Mouse (Mus musculus) hindbrain, embryonic 15.5 days (tissue): ENCODE measurements around the gene Wwp2. TPM values are rescaled to one million over a fixed set of nuclear protein-coding genes. Genes with fewer than 3 reads are reported as not detected.

Experiments
- ATAC-seq: fragments of 200-750 bp; cut with Nextera tagmentation; 2 replicates; pipeline ENCODE4 v1.8.0; 2017; ENCODE audit warnings: low read depth, moderate number of reproducible peaks, moderate TSS enrichment; ENCODE audit not compliant: low FRiP score
- H3K27ac ChIP-seq: fragments of 300-500 bp; sonication (generic); replicated peaks from 2 replicates; pipeline ENCODE4 v1.5.1; 2015; ENCODE audit warnings: mild to moderate bottlenecking, inconsistent platforms
- H3K27me3 ChIP-seq: fragments of 300-500 bp; sonication (generic); 2 replicates; pipeline ENCODE4 v1.6.1; 2015; ENCODE audit warnings: control low read depth, inconsistent platforms
- H3K36me3 ChIP-seq: fragments of 300-500 bp; sonication (generic); 2 replicates; pipeline ENCODE4 v1.6.1; 2015; ENCODE audit warnings: control low read depth, inconsistent platforms
- H3K4me1 ChIP-seq: fragments of 300-500 bp; sonication (generic); replicated peaks from 2 replicates; pipeline ENCODE4 v1.6.1; 2015; ENCODE audit warnings: control low read depth, inconsistent platforms
- H3K4me2 ChIP-seq: fragments of 300-500 bp; sonication (generic); 2 replicates; pipeline ENCODE4 v1.6.1; 2015; ENCODE audit warnings: moderate library complexity, mild to moderate bottlenecking, inconsistent platforms
- H3K4me3 ChIP-seq: fragments of 300-500 bp; sonication (generic); 2 replicates; pipeline ENCODE4 v1.5.1; 2015; ENCODE audit warnings: mild to moderate bottlenecking, inconsistent platforms
- H3K9ac ChIP-seq: fragments of 300-500 bp; sonication (generic); 2 replicates; pipeline ENCODE4 v1.6.1; 2015; ENCODE audit warnings: inconsistent platforms
- H3K9me3 ChIP-seq: fragments of 300-500 bp; sonication (generic); 2 replicates; pipeline ENCODE4 v1.6.1; 2016; ENCODE audit warnings: control low read depth, inconsistent platforms
- WGBS: fragments of 180-500 bp; shearing (Covaris S2); methylation state at CpG from one replicate; pipeline ENCODE4 v1.1.7; 2015; 5-methylcytosine and 5-hydroxymethylcytosine counted together
- polyA plus RNA-seq: library from polyadenylated mRNA; unstranded; fragments of >200 nt; fragmentation: Nextera tagmentation; extraction: Ambion mirVana; gene quantifications from 2 replicates; pipeline ENCODE4 v1.2.1, GENCODE M21; 2015

Gene Wwp2
- polyA plus RNA-seq, 1 experiment from 2014 or later = 38.4 TPM

GRCm38 (mm10) chr8:107436841-107437421, 766 bp downstream of the Wwp2 start:
- Histone ChIP-seq H3K9ac (peak overlapping the region; percentile 95), H3K4me3 (peak overlapping the region; percentile 93), H3K27ac (peak overlapping the region; percentile 88), H3K9me3 (no peaks in the 10 kb centered on the region), H3K4me2 (peak overlapping the region; percentile 79), H3K36me3 (no peaks in the 10 kb centered on the region), H3K4me1 (peaks cover 18% of the 10 kb centered on the region), H3K27me3 (no peaks in the 10 kb centered on the region)
- 10% methylated on average over 16 of the region's 16 CpGs for WGBS
- ATAC-seq = peak; percentile 19; the same call in 1 of the 2 replicates

- 59% methylated on average over 2 of the region's 2 CpGs for WGBS
- no peak for ATAC-seq
- Histone ChIP-seq H3K36me3 (no peaks in the 10 kb centered on the region), H3K4me3 (0 out of 2 replicates have a peak overlapping the region, but pooled peaks have one; percentile 5), H3K27me3 (no peaks in the 10 kb centered on the region), H3K27ac (no peak overlapping the region), H3K9me3 (no peaks in the 10 kb centered on the region), H3K4me2 (no peak overlapping the region), H3K4me1 (peaks cover 18% of the 10 kb centered on the region), H3K9ac (no peak overlapping the region)
Observed at GRCm38 (mm10) chr8:107437711-107438110, 1.5 kb downstream of the Wwp2 start.

DNA sequence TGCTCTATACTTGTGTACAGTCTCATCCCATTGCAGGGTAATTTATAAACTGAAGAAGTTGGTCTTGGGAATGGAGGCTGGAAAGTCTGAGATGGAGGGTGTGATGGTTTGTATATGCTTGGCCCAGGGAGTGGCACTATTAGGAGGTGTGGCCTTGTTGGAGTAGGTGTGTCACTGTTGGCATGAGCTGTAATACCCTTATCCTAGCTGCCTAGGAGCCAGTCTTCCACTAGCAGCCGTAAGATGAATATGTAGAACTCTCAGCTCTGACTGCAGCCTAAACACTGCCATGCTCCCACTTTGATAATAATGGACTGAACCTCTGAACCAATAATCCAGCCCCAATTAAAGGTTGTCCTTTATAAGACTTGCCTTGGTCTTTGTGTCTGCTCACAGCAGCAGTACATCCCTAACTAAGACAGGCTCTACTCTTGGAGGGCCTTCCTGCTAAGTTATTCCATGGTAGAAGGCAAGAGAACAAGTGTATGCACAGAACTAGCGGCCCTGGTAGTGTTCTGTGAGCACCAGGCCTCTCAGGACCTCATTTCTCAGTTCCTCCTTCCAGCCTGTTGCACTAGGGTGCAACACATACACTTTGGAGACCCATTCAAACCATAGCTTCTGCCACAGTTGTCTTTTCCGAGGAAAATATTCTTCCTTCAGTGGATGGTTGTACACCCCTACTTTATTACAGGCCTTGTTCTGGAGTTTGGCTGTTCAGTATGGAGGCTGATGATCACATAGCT, 3.9 kb downstream of the Wwp2 start:
- peaks cover 18% of the 10 kb centered on the region for H3K4me1 ChIP-seq
- H3K9ac ChIP-seq = no peak overlapping the region
- H3K4me2 ChIP-seq = no peak overlapping the region
- H3K36me3 ChIP-seq = no peaks in the 10 kb centered on the region
- ATAC-seq = no peak
- no peak overlapping the region for H3K27ac ChIP-seq
- H3K27me3 ChIP-seq = no peaks in the 10 kb centered on the region
- no peak overlapping the region for H3K4me3 ChIP-seq
- no peaks in the 10 kb centered on the region for H3K9me3 ChIP-seq
- 97% methylated on average over 3 of the region's 3 CpGs for WGBS

- no peak overlapping the region for H3K4me2 ChIP-seq
- no peaks in the 10 kb centered on the region for H3K27me3 ChIP-seq
- no peaks in the 10 kb centered on the region for H3K36me3 ChIP-seq
- H3K4me1 ChIP-seq = no peaks in the 10 kb centered on the region; the same call in 1 of the 2 replicates
- H3K9me3 ChIP-seq = no peaks in the 10 kb centered on the region
- WGBS = 71% methylated on average over 3 of the region's 3 CpGs
- H3K4me3 ChIP-seq = no peak overlapping the region
- no peak overlapping the region for H3K9ac ChIP-seq
- no peak overlapping the region for H3K27ac ChIP-seq
- ATAC-seq = no peak
Observed at GRCm38 (mm10) chr8:107444626-107445025, 8.5 kb downstream of the Wwp2 start.

GRCm38 (mm10) chr8:107447713-107448112, 11.5 kb downstream of the Wwp2 start:
- Histone ChIP-seq H3K4me3 (no peak overlapping the region), H3K4me1 (no peaks in the 10 kb centered on the region; the same call in 1 of the 2 replicates), H3K27ac (no peak overlapping the region), H3K9ac (no peak overlapping the region), H3K36me3 (no peaks in the 10 kb centered on the region), H3K4me2 (no peak overlapping the region), H3K27me3 (no peaks in the 10 kb centered on the region), H3K9me3 (no peaks in the 10 kb centered on the region)
- ATAC-seq = no peak

- WGBS = 60% methylated on average over 4 of the region's 4 CpGs
- no peak overlapping the region for H3K4me3 ChIP-seq
Observed at GRCm38 (mm10) chr8:107448382-107448889, 12.3 kb downstream of the Wwp2 start.

GRCm38 (mm10) chr8:107449130-107449529, 13.0 kb downstream of the Wwp2 start:
- H3K9ac ChIP-seq = no peak overlapping the region
- H3K4me1 ChIP-seq = no peaks in the 10 kb centered on the region; the same call in 1 of the 2 replicates
- H3K4me3 ChIP-seq = no peak overlapping the region
- no peaks in the 10 kb centered on the region for H3K27me3 ChIP-seq
- H3K36me3 ChIP-seq = peaks cover 8% of the 10 kb centered on the region
- no peak for ATAC-seq
- WGBS = 32% methylated on average over 8 of the region's 8 CpGs
- H3K9me3 ChIP-seq = no peaks in the 10 kb centered on the region
- H3K4me2 ChIP-seq = no peak overlapping the region
- no peak overlapping the region for H3K27ac ChIP-seq

More at GRCm38 (mm10) chr8:107448382-107448889, 12.3 kb downstream of the Wwp2 start:
- Histone ChIP-seq H3K36me3 (peaks cover 2% of the 10 kb centered on the region; the same call in 1 of the 2 replicates), H3K4me1 (no peaks in the 10 kb centered on the region; the same call in 1 of the 2 replicates), H3K4me2 (no peak overlapping the region), H3K9ac (no peak overlapping the region), H3K9me3 (no peaks in the 10 kb centered on the region), H3K27me3 (no peaks in the 10 kb centered on the region), H3K27ac (no peak overlapping the region)
- no peak for ATAC-seq

- no peak overlapping the region for H3K4me3 ChIP-seq
- no peak for ATAC-seq
- H3K4me1 ChIP-seq = no peaks in the 10 kb centered on the region; the same call in 1 of the 2 replicates
- H3K27me3 ChIP-seq = no peaks in the 10 kb centered on the region
- no peak overlapping the region for H3K4me2 ChIP-seq
- 77% methylated on average over 6 of the region's 6 CpGs for WGBS
- no peaks in the 10 kb centered on the region for H3K9me3 ChIP-seq
- no peak overlapping the region for H3K9ac ChIP-seq
- H3K27ac ChIP-seq = no peak overlapping the region
- H3K36me3 ChIP-seq = peaks cover 8% of the 10 kb centered on the region
Observed at GRCm38 (mm10) chr8:107449655-107450054, 13.5 kb downstream of the Wwp2 start.

DNA sequence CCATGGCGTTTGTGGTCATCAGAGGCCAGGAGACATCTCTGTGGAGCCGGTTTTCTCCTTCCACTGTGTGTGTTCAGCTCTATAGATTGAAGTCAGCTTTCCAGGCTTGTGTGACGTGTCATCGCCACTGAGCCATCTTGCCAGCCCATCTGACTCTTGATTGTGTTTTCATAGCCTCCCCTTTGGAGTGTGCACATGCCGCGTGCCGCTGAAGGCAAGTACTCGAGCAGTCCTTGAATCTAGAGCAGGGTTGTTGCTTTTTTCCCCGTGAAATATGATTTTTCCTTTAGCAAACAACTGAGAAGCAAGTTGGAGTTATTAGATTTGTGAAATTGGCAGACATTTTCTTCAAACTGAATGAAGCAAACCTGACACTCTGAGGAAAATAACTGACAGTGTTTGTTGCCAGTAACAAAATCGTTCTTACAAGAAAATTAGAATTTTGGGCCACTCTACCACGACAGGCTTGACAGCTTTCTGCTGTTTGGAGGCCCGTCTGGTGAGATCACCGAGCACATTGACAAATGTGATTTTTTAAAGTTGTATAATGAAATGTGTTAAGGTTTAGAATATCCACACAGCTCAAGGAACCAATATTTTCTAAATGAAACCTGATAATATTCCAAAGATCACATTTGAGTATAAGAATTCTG, 15.4 kb downstream of the Wwp2 start:
- 89% methylated on average over 13 of the region's 13 CpGs for WGBS
- H3K4me3 ChIP-seq = no peak overlapping the region
- H3K9me3 ChIP-seq = no peaks in the 10 kb centered on the region
- H3K4me2 ChIP-seq = no peak overlapping the region
- H3K36me3 ChIP-seq = peaks cover 8% of the 10 kb centered on the region
- ATAC-seq = no peak
- no peak overlapping the region for H3K9ac ChIP-seq
- no peak overlapping the region for H3K27ac ChIP-seq
- H3K4me1 ChIP-seq = no peaks in the 10 kb centered on the region; the same call in 1 of the 2 replicates
- H3K27me3 ChIP-seq = no peaks in the 10 kb centered on the region

- Histone ChIP-seq H3K9me3 (no peaks in the 10 kb centered on the region), H3K9ac (no peak overlapping the region), H3K27me3 (no peaks in the 10 kb centered on the region), H3K36me3 (peaks cover 19% of the 10 kb centered on the region), H3K4me1 (no peaks in the 10 kb centered on the region; the same call in 1 of the 2 replicates), H3K27ac (no peak overlapping the region), H3K4me3 (no peak overlapping the region), H3K4me2 (no peak overlapping the region)
- WGBS = 99% methylated on average over 11 of the region's 11 CpGs
- no peak for ATAC-seq
Observed at GRCm38 (mm10) chr8:107453386-107453785, 17.2 kb downstream of the Wwp2 start.

- no peak overlapping the region for H3K4me3 ChIP-seq
- H3K4me1 ChIP-seq = no peaks in the 10 kb centered on the region
- H3K27me3 ChIP-seq = no peaks in the 10 kb centered on the region
- H3K36me3 ChIP-seq = peaks cover 23% of the 10 kb centered on the region
- H3K27ac ChIP-seq = no peak overlapping the region
- H3K9ac ChIP-seq = no peak overlapping the region
- WGBS = 15% methylated on average over 3 of the region's 3 CpGs
- H3K4me2 ChIP-seq = no peak overlapping the region
- ATAC-seq = no peak
- H3K9me3 ChIP-seq = no peaks in the 10 kb centered on the region
Observed at GRCm38 (mm10) chr8:107455268-107455667, 19.1 kb downstream of the Wwp2 start.

DNA sequence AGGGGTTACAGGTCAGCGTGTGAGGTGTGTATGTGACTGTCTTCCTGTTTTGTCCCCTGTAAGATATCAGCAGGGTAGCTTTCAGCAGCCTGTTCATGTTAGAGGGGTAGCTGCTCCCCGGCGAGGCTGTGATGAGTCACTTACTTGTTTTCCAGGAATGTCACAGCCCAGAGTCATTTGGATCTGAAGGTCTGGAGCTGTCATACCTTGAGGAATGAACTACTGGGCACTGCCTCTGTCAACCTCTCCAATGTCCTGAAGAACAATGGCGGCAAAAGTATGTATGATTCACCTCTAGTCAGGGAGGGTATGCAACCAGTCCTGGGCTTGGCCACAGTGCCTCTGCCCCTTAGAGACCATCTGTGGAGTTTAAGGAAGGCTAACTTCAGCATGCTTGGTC, 21.6 kb downstream of the Wwp2 start:
- no peak overlapping the region for H3K4me2 ChIP-seq
- H3K4me1 ChIP-seq = no peaks in the 10 kb centered on the region
- peaks cover 36% of the 10 kb centered on the region for H3K36me3 ChIP-seq
- no peaks in the 10 kb centered on the region for H3K27me3 ChIP-seq
- H3K9ac ChIP-seq = no peak overlapping the region
- H3K4me3 ChIP-seq = no peak overlapping the region
- no peak overlapping the region for H3K27ac ChIP-seq
- ATAC-seq = no peak
- WGBS = 84% methylated on average over 4 of the region's 4 CpGs
- no peaks in the 10 kb centered on the region for H3K9me3 ChIP-seq
